Mouse (Mus musculus) G1E (cell line): ENCODE results near the gene Gpr157.

ENCODE experiments used
- CTCF ChIP-seq: IDR thresholded peaks from 2 replicates; pipeline ENCODE4 v1.5.1; 2012; ENCODE audit warnings: low read depth, low read length, inconsistent platforms, mixed read lengths
- POLR2AphosphoS5 ChIP-seq: IDR thresholded peaks from 2 replicates; pipeline ENCODE4 v1.6.1; 2012; ENCODE audit warnings: low read depth, low read length, inconsistent platforms; ENCODE audit not compliant: insufficient replicate concordance
- TAL1 ChIP-seq: conservative IDR thresholded peaks from 2 replicates; pipeline ENCODE4 v1.6.1; 2012; ENCODE audit warnings: low read depth, low read length, inconsistent platforms, mixed read lengths

DNA sequence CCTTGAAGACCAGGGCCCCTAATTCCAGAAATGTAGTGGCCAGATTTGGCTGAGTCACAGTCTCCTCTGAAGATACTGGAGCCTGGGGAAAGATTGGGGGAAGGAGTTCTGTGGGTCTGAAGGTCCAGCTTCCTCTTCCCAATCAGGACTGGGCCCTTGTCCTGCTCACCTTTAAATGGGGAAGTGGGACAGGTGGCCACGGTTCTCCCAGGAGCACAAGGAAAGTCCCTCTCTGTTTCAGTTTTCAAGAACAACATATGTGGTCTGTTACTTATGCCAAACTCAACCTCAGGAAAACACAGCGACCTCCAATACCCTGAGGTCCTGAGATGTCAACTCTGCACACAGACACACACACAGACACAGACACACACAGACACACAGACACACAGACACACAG is 8.5 kb upstream of the Gpr157 start:
- no peak for TF ChIP-seq POLR2AphosphoS5
- TF ChIP-seq CTCF = no peak
- no peak for TF ChIP-seq TAL1
